Mouse (Mus musculus): Measurements from ENCODE around the gene Rab29. TPM values are rescaled to one million over a fixed set of nuclear protein-coding genes. Genes with fewer than 3 reads are reported as not detected.
"Not testable (repeated sequence)": the region's sequence is repeated elsewhere in the genome, so short reads cannot be mapped to it uniquely, and the experiment has no call there.

Rab29 gene
- 6.1 and 8.6 TPM in 2 replicates for polyA plus RNA-seq (2016; fragmentation: Nextera tagmentation; extraction: Ambion mirVana)

GRCm38 (mm10) chr1:131867093-131867945 is at the start of gene Rab29:
Rab29 (plus strand) TSS chr1:131867224.
- Histone ChIP-seq H3K4me3 (peak within 1 kb of the TSS; percentile 69), H3K36me3 (no peaks in the 10 kb centered on the region), H3K9me3 (replicated peaks) (no peaks in the 10 kb centered on the region), H3K4me1 (peaks cover 7% of the 10 kb centered on the region), H3K27ac (peak within 1 kb of the TSS; percentile 67), H3K27me3 (ENCODE audit: low read depth, poor library complexity, severe bottlenecking) (peaks cover 11% of the 10 kb centered on the region)
- peak; percentile 89 for DNase-seq (ENCODE audit: low spot score)
- 1% methylated on average over 46 of the region's 46 CpGs for whole genome bisulfite sequencing

- H3K27ac ChIP-seq; H3K4me3 ChIP-seq; H3K36me3 ChIP-seq; H3K27me3 ChIP-seq (ENCODE audit: low read depth, poor library complexity, severe bottlenecking); DNase-seq (ENCODE audit: low spot score); H3K9me3 ChIP-seq (replicated peaks): not testable (repeated sequence)
- H3K4me1 ChIP-seq: peaks cover 19% of the 10 kb centered on the region
- 79% methylated on average over 9 of the region's 9 CpGs for WGBS
Measured at GRCm38 (mm10) chr1:131820353-131820752, 46.7 kb upstream of the Rab29 start.

DNA sequence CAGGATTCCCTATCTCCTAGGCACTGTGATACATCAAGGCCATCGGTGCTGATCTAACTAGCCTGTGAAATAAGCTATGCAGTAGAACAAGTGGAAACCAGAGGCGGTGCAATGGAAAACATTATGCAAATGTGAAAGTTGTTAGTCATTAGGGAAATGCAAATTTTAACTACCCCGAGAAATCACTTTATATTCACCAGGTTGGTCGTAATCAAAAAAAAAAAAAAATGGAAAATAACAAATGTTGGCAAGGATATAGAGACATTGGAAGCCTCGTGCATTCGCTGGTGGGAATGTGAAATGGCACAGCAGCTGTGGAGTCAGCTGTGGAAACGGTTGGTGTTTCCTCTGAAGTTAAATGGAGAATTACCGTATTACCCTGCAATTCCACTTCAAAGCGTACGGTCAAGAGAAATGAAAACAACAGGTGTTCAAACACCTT is 46.1 kb upstream of the Rab29 start:
- DNase-seq (ENCODE audit: low spot score): no peak
- Histone ChIP-seq H3K27me3 (ENCODE audit: low read depth, poor library complexity, severe bottlenecking) (no peaks in the 10 kb centered on the region), H3K4me1 (peaks cover 19% of the 10 kb centered on the region), H3K4me3 (no peak overlapping the region), H3K9me3 (replicated peaks) (no peaks in the 10 kb centered on the region), H3K36me3 (no peaks in the 10 kb centered on the region), H3K27ac (no peak overlapping the region)
- 88% methylated on average over 10 of the region's 10 CpGs for WGBS

DNA sequence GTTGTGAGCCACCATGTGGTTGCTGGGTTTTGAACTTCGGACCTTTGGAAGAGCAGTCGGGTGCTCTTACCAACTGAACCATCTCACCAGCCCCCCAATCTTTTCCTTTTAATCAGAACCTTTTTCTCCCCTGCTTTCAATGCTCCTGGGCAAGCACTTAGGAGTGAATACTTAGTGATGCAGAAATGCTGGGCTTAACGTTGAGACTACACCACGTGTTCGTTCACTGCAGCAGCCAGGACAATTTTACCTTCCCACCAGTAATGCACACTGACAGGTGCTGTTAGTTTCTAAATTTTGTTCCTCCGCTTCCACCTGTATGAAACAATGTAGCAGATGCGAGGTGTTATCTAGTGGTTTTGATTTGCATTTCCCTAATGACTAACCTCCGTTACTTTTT is 44.7 kb upstream of the Rab29 start:
- no peaks in the 10 kb centered on the region for H3K27me3 ChIP-seq (ENCODE audit: low read depth, poor library complexity, severe bottlenecking)
- DNase-seq (ENCODE audit: low spot score): no peak
- no peaks in the 10 kb centered on the region for H3K36me3 ChIP-seq
- peaks cover 25% of the 10 kb centered on the region for H3K4me1 ChIP-seq
- no peaks in the 10 kb centered on the region for H3K9me3 ChIP-seq (replicated peaks)
- 83% methylated on average over 8 of the region's 8 CpGs for WGBS
- H3K4me3 ChIP-seq: no peak overlapping the region
- H3K27ac ChIP-seq: no peak overlapping the region

GRCm38 (mm10) chr1:131822856-131823492 is 44.0 kb upstream of the Rab29 start:
- Histone ChIP-seq H3K27ac (no peak overlapping the region), H3K4me1 (peaks cover 27% of the 10 kb centered on the region), H3K4me3 (no peak overlapping the region), H3K27me3 (ENCODE audit: low read depth, poor library complexity, severe bottlenecking) (no peaks in the 10 kb centered on the region), H3K36me3 (no peaks in the 10 kb centered on the region), H3K9me3 (replicated peaks) (no peaks in the 10 kb centered on the region)
- DNase-seq (ENCODE audit: low spot score): no peak
- 93% methylated on average over 1 of the region's 1 CpGs for WGBS

- no peak for DNase-seq (ENCODE audit: low spot score)
- Histone ChIP-seq H3K9me3 (replicated peaks) (no peaks in the 10 kb centered on the region), H3K27ac (no peak overlapping the region), H3K4me1 (peaks cover 26% of the 10 kb centered on the region), H3K36me3 (no peaks in the 10 kb centered on the region), H3K27me3 (ENCODE audit: low read depth, poor library complexity, severe bottlenecking) (no peaks in the 10 kb centered on the region), H3K4me3 (no peak overlapping the region)
- WGBS: 43% methylated on average over 5 of the region's 5 CpGs
Measured at GRCm38 (mm10) chr1:131823563-131823962, 43.5 kb upstream of the Rab29 start.

DNA sequence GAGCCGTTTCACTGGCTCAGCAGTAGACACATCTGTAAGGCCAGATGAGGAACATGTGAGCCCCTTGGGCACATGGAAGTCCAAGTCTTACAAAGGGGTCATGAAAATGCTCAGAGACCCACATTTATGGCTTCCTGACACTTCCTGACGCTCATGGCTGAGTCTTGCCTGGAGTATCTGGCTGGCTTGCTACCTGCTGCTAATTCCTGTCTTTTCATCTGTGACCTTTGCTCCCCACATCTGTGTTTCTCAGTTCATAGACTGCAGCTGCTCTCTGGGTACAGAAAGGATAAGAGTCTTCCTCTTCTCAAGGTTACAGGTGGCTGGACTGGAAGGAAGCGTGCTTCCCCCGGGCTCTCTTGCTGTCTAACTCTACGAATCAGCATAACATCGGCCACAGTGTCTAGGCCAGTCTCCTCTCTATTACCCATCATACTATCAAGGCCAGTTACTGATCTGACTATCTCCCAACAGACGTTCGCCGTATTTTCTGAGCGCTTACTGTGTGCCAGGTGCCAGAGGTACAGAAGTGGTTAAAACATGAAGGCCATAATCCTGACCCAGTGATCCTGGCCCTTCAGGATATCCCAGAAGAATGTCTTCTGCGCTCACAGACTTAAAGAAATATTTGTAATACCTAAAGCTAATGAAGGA is 42.4 kb upstream of the Rab29 start:
- Histone ChIP-seq H3K9me3 (replicated peaks) (no peaks in the 10 kb centered on the region), H3K4me3 (no peak overlapping the region), H3K27me3 (ENCODE audit: low read depth, poor library complexity, severe bottlenecking) (no peaks in the 10 kb centered on the region), H3K36me3 (no peaks in the 10 kb centered on the region), H3K27ac (no peak overlapping the region), H3K4me1 (peaks cover 35% of the 10 kb centered on the region)
- DNase-seq (ENCODE audit: low spot score): no peak
- 82% methylated on average over 11 of the region's 11 CpGs for WGBS

- no peak for DNase-seq (ENCODE audit: low spot score)
- Histone ChIP-seq H3K9me3 (replicated peaks) (no peaks in the 10 kb centered on the region), H3K27me3 (ENCODE audit: low read depth, poor library complexity, severe bottlenecking) (no peaks in the 10 kb centered on the region), H3K4me3 (peak within 1 kb of the TSS; percentile 92), H3K27ac (peak within 1 kb of the TSS; percentile 95), H3K4me1 (peaks cover 51% of the 10 kb centered on the region), H3K36me3 (peaks cover 24% of the 10 kb centered on the region)
- 2% methylated on average over 25 of the region's 25 CpGs for WGBS
Measured at GRCm38 (mm10) chr1:131827207-131827786, 39.7 kb upstream of the Rab29 start, which contains the start of gene Slc41a1. Slc41a1 (plus strand) TSS chr1:131827493.

DNA sequence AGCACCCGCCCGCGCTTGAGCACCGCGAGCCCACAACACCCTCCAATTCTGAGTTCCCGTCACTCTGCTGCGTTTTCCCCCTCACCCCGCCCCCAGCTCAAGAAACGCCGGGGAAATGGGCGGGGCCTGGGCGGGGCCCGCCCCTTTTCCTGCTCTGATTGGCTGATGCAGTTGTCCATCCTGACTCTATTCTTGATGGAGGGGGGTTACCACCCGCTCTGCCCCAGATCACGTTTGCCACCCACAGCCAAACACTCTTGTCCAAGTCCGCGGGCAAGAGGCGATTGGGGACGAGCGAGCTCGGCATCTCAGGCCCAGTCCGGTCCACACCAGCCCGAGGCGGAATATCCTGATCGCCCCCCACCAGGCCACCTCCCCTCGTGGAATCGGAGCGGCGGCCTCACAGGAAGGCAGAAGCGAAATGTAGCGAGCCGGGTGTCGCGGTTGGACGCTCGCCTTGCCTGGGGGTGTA is 39.2 kb upstream of the Rab29 start:
- peaks cover 51% of the 10 kb centered on the region for H3K4me1 ChIP-seq
- WGBS: 0% methylated on average over 36 of the region's 36 CpGs

GRCm38 (mm10) chr1:131828297-131829126 is 38.5 kb upstream of the Rab29 start:
- peaks cover 36% of the 10 kb centered on the region for H3K36me3 ChIP-seq
- WGBS: 3% methylated on average over 22 of the region's 22 CpGs
- peak overlapping the region; percentile 92 for H3K4me3 ChIP-seq
- H3K27ac ChIP-seq: peak overlapping the region; percentile 95
- peaks cover 49% of the 10 kb centered on the region for H3K4me1 ChIP-seq
- H3K9me3 ChIP-seq (replicated peaks): no peaks in the 10 kb centered on the region
- DNase-seq (ENCODE audit: low spot score): no peak
- no peaks in the 10 kb centered on the region for H3K27me3 ChIP-seq (ENCODE audit: low read depth, poor library complexity, severe bottlenecking)

More for the DNA sequence above, 39.2 kb upstream of the Rab29 start:
- DNase-seq (ENCODE audit: low spot score): peak; percentile 97
- peak overlapping the region; percentile 95 for H3K27ac ChIP-seq
- H3K9me3 ChIP-seq (replicated peaks): no peaks in the 10 kb centered on the region
- no peaks in the 10 kb centered on the region for H3K27me3 ChIP-seq (ENCODE audit: low read depth, poor library complexity, severe bottlenecking)
- H3K4me3 ChIP-seq: peak overlapping the region; percentile 92
- peaks cover 29% of the 10 kb centered on the region for H3K36me3 ChIP-seq

DNA sequence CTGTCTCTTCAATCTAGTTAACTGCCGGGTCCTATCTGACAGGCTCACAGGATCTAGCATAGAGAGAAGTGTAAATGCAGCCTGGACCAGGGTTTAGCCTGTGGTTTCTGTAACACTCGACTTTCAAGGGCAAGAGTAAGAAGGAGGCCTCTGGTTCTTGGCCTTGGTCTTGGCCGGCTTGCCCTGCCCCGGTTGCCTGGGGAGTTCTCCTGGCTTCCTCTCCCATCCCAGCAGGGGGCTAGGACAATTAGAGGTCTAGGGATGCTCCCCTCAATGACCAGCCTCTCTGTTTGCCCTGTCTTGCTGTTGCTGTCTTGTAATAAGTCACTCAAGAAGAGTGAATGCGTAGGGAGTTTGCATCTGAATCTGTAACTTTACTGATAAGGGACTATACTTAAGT is 37.7 kb upstream of the Rab29 start:
- Histone ChIP-seq H3K27me3 (ENCODE audit: low read depth, poor library complexity, severe bottlenecking) (no peaks in the 10 kb centered on the region), H3K27ac (no peak overlapping the region), H3K36me3 (peaks cover 44% of the 10 kb centered on the region), H3K9me3 (replicated peaks) (no peaks in the 10 kb centered on the region), H3K4me1 (peaks cover 43% of the 10 kb centered on the region), H3K4me3 (peak overlapping the region; percentile 92)
- 52% methylated on average over 5 of the region's 5 CpGs for WGBS
- DNase-seq (ENCODE audit: low spot score): no peak

- no peak for DNase-seq (ENCODE audit: low spot score)
- no peaks in the 10 kb centered on the region for H3K9me3 ChIP-seq (replicated peaks)
- 87% methylated on average over 15 of the region's 15 CpGs for WGBS
- peaks cover 37% of the 10 kb centered on the region for H3K4me1 ChIP-seq
- H3K27ac ChIP-seq: no peak overlapping the region
- H3K4me3 ChIP-seq: no peak overlapping the region
- peaks cover 57% of the 10 kb centered on the region for H3K36me3 ChIP-seq
- no peaks in the 10 kb centered on the region for H3K27me3 ChIP-seq (ENCODE audit: low read depth, poor library complexity, severe bottlenecking)
Measured at GRCm38 (mm10) chr1:131830561-131830960, 36.5 kb upstream of the Rab29 start.
